Mouse (Mus musculus) kidney, adult 8-10 months (tissue): ENCODE results near the gene 1810009J06Rik.
"Not testable (repeated sequence)": the region's sequence is repeated elsewhere in the genome, so short reads cannot be mapped to it uniquely, and the experiment has no call there.

Experiments
- DNase-seq, 2 experiments: peaks; one replicate each; pipeline ENCODE4 v3.0.0; 2022

1810009J06Rik gene

DNA sequence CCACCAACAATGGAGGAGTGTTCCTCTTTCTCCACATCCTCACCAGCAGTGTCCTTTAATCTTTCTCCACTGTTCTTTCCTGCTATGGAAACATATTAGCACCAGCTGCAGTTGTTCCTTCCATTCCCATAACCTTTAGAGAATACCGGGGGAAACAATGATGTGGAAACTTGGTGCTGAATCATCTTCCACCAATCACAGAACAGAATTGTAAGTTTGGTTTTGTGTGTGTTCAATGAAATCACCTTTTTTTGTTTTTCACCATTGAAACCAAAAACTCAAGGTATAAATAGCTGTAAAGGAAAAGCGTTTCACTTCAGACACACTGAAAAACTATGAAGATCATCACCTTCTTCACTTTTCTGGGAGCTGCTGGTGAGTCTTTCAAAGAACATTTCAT is at the start of gene 1810009J06Rik:
TSS of gene 1810009J06Rik (plus strand) at position 301 of the 400 bp plus-strand sequence.
- DNase-seq: not testable (repeated sequence)

GRCm38 (mm10) chr6:40919954-40920353 is 44.6 kb upstream of the 1810009J06Rik start:
- no peak for DNase-seq

- no peak for DNase-seq
Measured at GRCm38 (mm10) chr6:40940457-40940856, 24.1 kb upstream of the 1810009J06Rik start, which contains the start of gene 1700074P13Rik. 1700074P13Rik (minus strand) TSS chr6:40940557.

DNA sequence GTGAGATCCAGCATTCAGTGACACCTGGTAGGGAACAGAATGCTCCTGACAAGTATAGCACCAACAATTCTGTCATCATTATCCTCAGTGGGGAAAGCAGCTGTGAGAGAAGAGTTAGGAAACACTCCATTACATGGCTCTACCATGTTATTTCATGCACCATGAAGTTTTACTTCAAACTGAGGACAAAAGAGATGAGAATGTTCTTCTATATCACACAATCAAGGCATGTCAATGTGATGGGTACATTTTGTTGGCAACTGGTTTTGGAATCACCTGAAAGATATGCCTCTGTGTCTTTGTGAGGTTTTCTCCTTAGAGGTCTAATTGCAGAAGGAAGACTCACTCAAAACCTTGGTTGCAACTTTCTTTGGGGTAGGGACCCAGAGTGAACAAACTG is 12.8 kb upstream of the 1810009J06Rik start, which contains the start of gene Gm4744:
TSS of gene Gm4744 (minus strand) at position 101 of the 400 bp plus-strand sequence.
- no peak for DNase-seq

GRCm38 (mm10) chr6:40953716-40954115 is 10.8 kb upstream of the 1810009J06Rik start:
- DNase-seq: no peak

DNA sequence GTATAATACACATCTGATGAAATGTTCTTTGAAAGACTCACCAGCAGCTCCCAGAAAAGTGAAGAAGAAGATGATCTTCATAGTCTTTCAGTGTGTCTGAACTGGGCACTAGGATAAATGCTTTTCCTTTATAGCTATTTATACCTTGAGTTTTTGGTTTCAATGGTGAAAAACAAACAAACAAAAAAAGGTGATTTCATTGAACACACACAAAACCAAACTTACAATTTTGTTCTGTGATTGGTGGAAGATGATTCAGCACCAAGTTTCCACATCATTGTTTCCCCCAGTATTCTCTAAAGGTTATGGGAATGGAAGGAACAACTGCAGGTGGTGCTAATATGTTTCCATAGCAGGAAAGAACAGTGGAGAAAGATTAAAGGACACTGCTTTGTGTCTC is 34.8 kb downstream of the 1810009J06Rik start, which contains the start of gene Gm2663:
TSS of gene Gm2663 (minus strand) at position 101 of the 400 bp plus-strand sequence.
- DNase-seq: not testable (repeated sequence)

- no peak for DNase-seq
Measured at GRCm38 (mm10) chr6:41015065-41015464, 50.5 kb downstream of the 1810009J06Rik start.
